12 mouse cellular contexts compared by ENCODE assay signal in genomic region chr10:5367465-5368011, GRCm38 (mm10).
DNase-seq lines count a peak whose midpoint lies in the region; ATAC-seq and TF ChIP-seq lines count a peak whose summit lies in the region.
"Had no signal": no experiment of that assay in that cellular context is flagged by ENCODE, and none has a peak within 500 bp of the region (broad histone marks: within the 10 kb centered on the region; RNA-seq: fewer than 3 reads in every experiment).

No protein-coding gene starts in this region.

- H3K27ac ChIP-seq in intestine, embryonic 14.5 days (ENCODE audit: low read depth): no peak overlapping the region
- H3K27ac ChIP-seq in intestine, embryonic 16.5 days (ENCODE audit: low read length): no peak overlapping the region
- peak overlapping the region; percentile 95 for H3K27ac ChIP-seq in left cerebral cortex, adult 2 months
- H3K27ac ChIP-seq: forebrain, embryonic 10.5 days; hindbrain, embryonic 12.5 days had no signal

- no peaks in the 10 kb centered on the region for H3K9me3 ChIP-seq in intestine, embryonic 14.5 days (ENCODE audit: control insufficient read depth, low read length)
- no peaks in the 10 kb centered on the region for H3K9me3 ChIP-seq in intestine, embryonic 16.5 days (ENCODE audit: control insufficient read depth, low read length)
- H3K9me3 ChIP-seq: forebrain, embryonic 10.5 days; hindbrain, embryonic 12.5 days had no signal

- intact Hi-C loops in left cerebral cortex, adult 2 months (cut with DNase I): no loop called here

- no peak overlapping the region for H3K4me3 ChIP-seq in intestine, embryonic 14.5 days (ENCODE audit: low read depth, low read length)
- no peak overlapping the region for H3K4me3 ChIP-seq in intestine, embryonic 16.5 days (ENCODE audit: low read length)
- peak overlapping the region; percentile 53 for H3K4me3 ChIP-seq in left cerebral cortex, adult 2 months
- H3K4me3 ChIP-seq: forebrain, embryonic 10.5 days; hindbrain, embryonic 12.5 days had no signal

- H3K36me3 ChIP-seq in intestine, embryonic 14.5 days (ENCODE audit: control insufficient read depth, insufficient read depth, low read length): no peaks in the 10 kb centered on the region
- H3K36me3 ChIP-seq in intestine, embryonic 16.5 days (ENCODE audit: control insufficient read depth, insufficient read depth, low read length): no peaks in the 10 kb centered on the region
- H3K36me3 ChIP-seq: forebrain, embryonic 10.5 days; hindbrain, embryonic 12.5 days had no signal

- WGBS in intestine, embryonic 14.5 days: 50% methylated on average over 12 of the region's 12 CpGs
- WGBS in intestine, embryonic 16.5 days: 42% methylated on average over 12 of the region's 12 CpGs

- ATAC-seq in intestine, embryonic 14.5 days (replicated peaks; ENCODE audit: low FRiP score, low TSS enrichment, low read depth): no peak
- ATAC-seq in intestine, embryonic 16.5 days: no peak

- no peak overlapping the region for H3K9ac ChIP-seq in intestine, embryonic 14.5 days (ENCODE audit: low read length)
- no peak overlapping the region for H3K9ac ChIP-seq in intestine, embryonic 16.5 days (ENCODE audit: low read depth, low read length)
- H3K9ac ChIP-seq: hindbrain, embryonic 12.5 days had no signal

- no peaks in the 10 kb centered on the region for H3K27me3 ChIP-seq in intestine, embryonic 14.5 days (replicated peaks; ENCODE audit: control insufficient read depth, insufficient read depth, low read length)
- H3K27me3 ChIP-seq in intestine, embryonic 16.5 days (replicated peaks; ENCODE audit: control insufficient read depth, insufficient read depth, low read length): no peaks in the 10 kb centered on the region
- H3K27me3 ChIP-seq: hindbrain, embryonic 12.5 days had no signal

- H3K4me2 ChIP-seq in intestine, embryonic 14.5 days (ENCODE audit: low read length): peak overlapping the region; percentile 25
- H3K4me2 ChIP-seq in intestine, embryonic 16.5 days (ENCODE audit: low read depth, low read length): no peak overlapping the region
- H3K4me2 ChIP-seq: hindbrain, embryonic 12.5 days had no signal

- no peak for DNase-seq in intestine, embryonic 14.5 days (ENCODE audit: low spot score)
- peak; percentile 53 to 57 for DNase-seq in right cerebral cortex, adult 2 months (ENCODE audit: low spot score in 2 of 2)
- DNase-seq in right cerebral cortex, postnatal 4 days: no peak
- DNase-seq in left cerebral cortex, adult 2 months (ENCODE audit: extremely low spot score in 1 of 2, low spot score in 2 of 2): peak in 1 of 2 experiments; percentile 31
- DNase-seq in urinary bladder, postnatal 25 days (ENCODE audit: low spot score): no peak
- DNase-seq in testis, postnatal 14 days (ENCODE audit: low spot score): no peak
- no peak for DNase-seq in embryo, embryonic 10.5 days (ENCODE audit: low spot score)
- DNase-seq: cerebellum, postnatal 14 days; lung, postnatal 4 days had no signal

- TF ChIP-seq CTCF in left cerebral cortex, adult 2 months (IDR thresholded peaks at IDR 0.05): no peak

- no peaks in the 10 kb centered on the region for H3K4me1 ChIP-seq in intestine, embryonic 14.5 days (replicated peaks; ENCODE audit: control insufficient read depth, insufficient read depth, low read length)
- H3K4me1 ChIP-seq in intestine, embryonic 16.5 days (ENCODE audit: control insufficient read depth, insufficient read depth, low read length): no peaks in the 10 kb centered on the region
- H3K4me1 ChIP-seq: forebrain, embryonic 10.5 days; hindbrain, embryonic 12.5 days had no signal

Comparison
In these comparisons a context has a peak if more than half of its experiments do, and no peak if none do; other contexts are left out.
1. DNase-seq: peak in right cerebral cortex, adult 2 months (2 of 2); none in intestine, embryonic 14.5 days (single experiment), right cerebral cortex, postnatal 4 days (single experiment), urinary bladder, postnatal 25 days (single experiment), testis, postnatal 14 days (single experiment) and embryo, embryonic 10.5 days (single experiment).